Mouse (Mus musculus) left cerebral cortex, postnatal 14 days (tissue): ENCODE measurements at regions not wholly inside any gene's neighbourhood (a gene's known extent, or its start where the extent isn't known, plus 50 kb on each side); places are given as distances from the start of the nearest gene placed in this dataset.

Source experiments
- DNase-seq, 2 experiments: peaks; one replicate each; pipeline ENCODE4 v3.0.0; 2021 to 2022; ENCODE audit warnings: low spot score in 2 of 2, mixed read lengths in 1 of 2
- intact Hi-C: fragments of 180-260 bp; cut with DNase I; formaldehyde crosslinking; loops from one replicate; pipeline ENCODE4 v1.15.1; 2025

- no peak for DNase-seq
- intact Hi-C loops = no loop called here
Measured at GRCm38 (mm10) chr2:74973386-74973785, 147.8 kb downstream of the Mtx2 start.

GRCm38 (mm10) chr2:74974595-74975325 is 149.2 kb downstream of the Mtx2 start:
- intact Hi-C loops = no loop called here
- peak; percentile 23 to 28 for DNase-seq

- DNase-seq = no peak
- intact Hi-C loops = no loop called here
Measured at GRCm38 (mm10) chr2:74977348-74977747, 151.7 kb downstream of the Mtx2 start.

GRCm38 (mm10) chr2:74977828-74978227 is 152.2 kb downstream of the Mtx2 start:
- intact Hi-C loops = no loop called here
- no peak for DNase-seq

- intact Hi-C loops = no loop called here
- DNase-seq = no peak
Measured at GRCm38 (mm10) chr2:74981856-74982255, 156.3 kb downstream of the Mtx2 start.

- intact Hi-C loops = no loop called here
Measured at GRCm38 (mm10) chr2:74993802-74994201, 168.2 kb downstream of the Mtx2 start.

GRCm38 (mm10) chr2:74994998-74995397 is 169.4 kb downstream of the Mtx2 start:
- intact Hi-C loops = no loop called here
- no peak for DNase-seq

More at GRCm38 (mm10) chr2:74993802-74994201, 168.2 kb downstream of the Mtx2 start:
- DNase-seq = no peak

GRCm38 (mm10) chr2:74997736-74998135 is 172.1 kb downstream of the Mtx2 start:
- intact Hi-C loops = no loop called here
- no peak for DNase-seq

GRCm38 (mm10) chr2:75000368-75000796 is 174.8 kb downstream of the Mtx2 start:
- DNase-seq = no peak
- intact Hi-C loops = no loop called here

GRCm38 (mm10) chr2:75002562-75002961 is 177.0 kb downstream of the Mtx2 start:
- intact Hi-C loops = no loop called here
- no peak for DNase-seq

- peak; percentile 10 to 11 for DNase-seq
- intact Hi-C loops = no loop called here
Measured at GRCm38 (mm10) chr2:75008116-75008515, 182.5 kb downstream of the Mtx2 start.

GRCm38 (mm10) chr2:75010647-75011046 is 185.0 kb downstream of the Mtx2 start:
- intact Hi-C loops = no loop called here
- no peak for DNase-seq

GRCm38 (mm10) chr2:75012046-75012445 is 186.4 kb downstream of the Mtx2 start:
- no peak for DNase-seq
- intact Hi-C loops = no loop called here

GRCm38 (mm10) chr2:75014994-75015728 is 189.6 kb downstream of the Mtx2 start:
- DNase-seq = no peak
- intact Hi-C loops = no loop called here

GRCm38 (mm10) chr2:75019459-75019858 is 193.9 kb downstream of the Mtx2 start:
- no peak for DNase-seq
- intact Hi-C loops = no loop called here

- no peak for DNase-seq
- intact Hi-C loops = no loop called here
Measured at GRCm38 (mm10) chr2:75021639-75022038, 196.0 kb downstream of the Mtx2 start.

- intact Hi-C loops = no loop called here
- DNase-seq = no peak
Measured at GRCm38 (mm10) chr2:75028151-75028550, 202.5 kb downstream of the Mtx2 start.

GRCm38 (mm10) chr2:75029089-75029693 is 203.6 kb downstream of the Mtx2 start:
- no peak for DNase-seq
- intact Hi-C loops = no loop called here

- no peak for DNase-seq
Measured at GRCm38 (mm10) chr2:75034708-75035107, 209.1 kb downstream of the Mtx2 start.

GRCm38 (mm10) chr2:75039066-75039465 is 213.5 kb downstream of the Mtx2 start:
- DNase-seq = no peak
- intact Hi-C loops = no loop called here

More at GRCm38 (mm10) chr2:75034708-75035107, 209.1 kb downstream of the Mtx2 start:
- intact Hi-C loops = no loop called here
